In genomic region chr17:80291148-80291547, GRCm38 (mm10) we compare ENCODE assay signal across 7 mouse cellular contexts. TPM values are rescaled to one million over a fixed set of nuclear protein-coding genes. Genes with fewer than 3 reads are reported as not detected.
A peak's percentile ranks its signal among the peaks of the same experiment; 100 is the strongest.
DNase-seq lines count a peak whose midpoint lies in the region; ATAC-seq and TF ChIP-seq lines count a peak whose summit lies in the region.

No protein-coding gene starts in this region.

- H3K36me3 ChIP-seq in forebrain, postnatal 0 days (ENCODE audit: insufficient read depth): no peaks in the 10 kb centered on the region

- no peak overlapping the region for H3K4me3 ChIP-seq in forebrain, postnatal 0 days (ENCODE audit: low read depth, low read length)

- peak; percentile 25; the same call in 1 of the 2 replicates for ATAC-seq in forebrain, postnatal 0 days

- no peak overlapping the region for H3K4me2 ChIP-seq in forebrain, postnatal 0 days (ENCODE audit: low read depth)

- intact Hi-C loops in left cerebral cortex, postnatal 4 days (cut with DNase I): loop anchor here (10.0 kb wide), 2 partner anchors 74 to 264 kb away; no protein-coding TSS in a partner anchor

- WGBS in forebrain, postnatal 0 days: 18% methylated on average over 2 of the region's 2 CpGs

- DNase-seq in left cerebral cortex, adult 11 months (ENCODE audit: low spot score): peak; percentile 24
- no peak for DNase-seq in left cerebral cortex, adult 8-10 months (ENCODE audit: low spot score in 2 of 2)
- DNase-seq in ES-CJ7 (ENCODE audit: low read depth, low spot score) (peak; percentile 64), WW6 (ENCODE audit: low read depth, low spot score) (peak; percentile 11)
- peak; percentile 81 for DNase-seq in forebrain, postnatal 0 days
- peak; percentile 18 for DNase-seq in left cerebral cortex, postnatal 4 days
- peak; percentile 49 for DNase-seq in thymus, postnatal 14 days

- no peak overlapping the region for H3K27ac ChIP-seq in forebrain, postnatal 0 days (ENCODE audit: low read depth, low read length)

- no peak overlapping the region for H3K9ac ChIP-seq in forebrain, postnatal 0 days

- peak; percentile 85 for TF ChIP-seq CTCF in forebrain, postnatal 0 days (IDR thresholded peaks at IDR 0.05; ENCODE audit: low read depth)

- no peaks in the 10 kb centered on the region for H3K9me3 ChIP-seq in forebrain, postnatal 0 days (ENCODE audit: low read length)

- peaks cover 5% of the 10 kb centered on the region for H3K4me1 ChIP-seq in forebrain, postnatal 0 days (ENCODE audit: insufficient read depth)

- no peaks in the 10 kb centered on the region for H3K27me3 ChIP-seq in forebrain, postnatal 0 days (ENCODE audit: insufficient read depth, low read length)

RNA-seq across cellular contexts. Expression of gene Dhx57, which starts 0.9 kb away (rescaled TPM):
- 10 to 100 TPM; 34.5 to 42.6 (median 41.6) TPM for total RNA-seq in left cerebral cortex, adult 8-10 months (2022)
- 72.1 and 72.4 TPM in 2 replicates for total RNA-seq in forebrain, postnatal 0 days (2014; rRNA removed)
- 26.1 and 33.7 TPM in 2 replicates for polyA plus RNA-seq in forebrain, postnatal 0 days (2015; fragmentation: Nextera tagmentation; extraction: Ambion mirVana)
- total RNA-seq in left cerebral cortex, postnatal 4 days (2021): 100 to 1,000 TPM; 102 to 103 TPM

RNA-seq across cellular contexts. Expression of gene Morn2, which starts 1.1 kb away (rescaled TPM):
- 10 to 100 TPM; 16.1 to 19.2 (median 18.1) TPM for total RNA-seq in left cerebral cortex, adult 8-10 months (2022)
- 26.4 and 33.2 TPM in 2 replicates for total RNA-seq in forebrain, postnatal 0 days (2014; rRNA removed)
- 42.2 and 47.8 TPM in 2 replicates for polyA plus RNA-seq in forebrain, postnatal 0 days (2015; fragmentation: Nextera tagmentation; extraction: Ambion mirVana)
- 10 to 100 TPM; 13.6 to 18.2 TPM for total RNA-seq in left cerebral cortex, postnatal 4 days (2021)

RNA-seq across cellular contexts. Expression of gene Arhgef33, which starts 16.1 kb away (rescaled TPM):
- total RNA-seq in left cerebral cortex, adult 8-10 months (2022): 1 to 10 TPM; 1.7 to 3.3 (median 2.9) TPM
- total RNA-seq in forebrain, postnatal 0 days (2014; rRNA removed): 1.5 and 6.2 TPM in 2 replicates
- 1.6 and 1.8 TPM in 2 replicates for polyA plus RNA-seq in forebrain, postnatal 0 days (2015; fragmentation: Nextera tagmentation; extraction: Ambion mirVana)
- 1 to 10 TPM; 2.4 to 3.0 TPM for total RNA-seq in left cerebral cortex, postnatal 4 days (2021)

Comparison
In these comparisons a context has a peak if more than half of its experiments do, and no peak if none do; other contexts are left out.
1. DNase-seq: peak in left cerebral cortex, adult 11 months (single experiment), ES-CJ7 (single experiment), WW6 (single experiment), forebrain, postnatal 0 days (single experiment), left cerebral cortex, postnatal 4 days (single experiment) and thymus, postnatal 14 days (single experiment); none in left cerebral cortex, adult 8-10 months (0 of 2).